Mouse (Mus musculus): ENCODE measurements around the gene Taf1a. TPM values are rescaled to one million over a fixed set of nuclear protein-coding genes. Genes with fewer than 3 reads are reported as not detected.
A peak's percentile ranks its signal among the peaks of the same experiment; 100 is the strongest.
"Not testable (repeated sequence)": the region's sequence is repeated elsewhere in the genome, so short reads cannot be mapped to it uniquely, and the experiment has no call there.

Taf1a gene
- total RNA-seq (2021) = 10 to 100 TPM; 18.2 to 20.7 TPM
- long read RNA-seq, experiment 1, partial matches to known transcripts = 0 of 1 reads
- long read RNA-seq, experiment 1, other reads (novel, unspliced or antisense) = 1 of 1 reads
- long read RNA-seq, experiment 2 = 0 reads

DNA sequence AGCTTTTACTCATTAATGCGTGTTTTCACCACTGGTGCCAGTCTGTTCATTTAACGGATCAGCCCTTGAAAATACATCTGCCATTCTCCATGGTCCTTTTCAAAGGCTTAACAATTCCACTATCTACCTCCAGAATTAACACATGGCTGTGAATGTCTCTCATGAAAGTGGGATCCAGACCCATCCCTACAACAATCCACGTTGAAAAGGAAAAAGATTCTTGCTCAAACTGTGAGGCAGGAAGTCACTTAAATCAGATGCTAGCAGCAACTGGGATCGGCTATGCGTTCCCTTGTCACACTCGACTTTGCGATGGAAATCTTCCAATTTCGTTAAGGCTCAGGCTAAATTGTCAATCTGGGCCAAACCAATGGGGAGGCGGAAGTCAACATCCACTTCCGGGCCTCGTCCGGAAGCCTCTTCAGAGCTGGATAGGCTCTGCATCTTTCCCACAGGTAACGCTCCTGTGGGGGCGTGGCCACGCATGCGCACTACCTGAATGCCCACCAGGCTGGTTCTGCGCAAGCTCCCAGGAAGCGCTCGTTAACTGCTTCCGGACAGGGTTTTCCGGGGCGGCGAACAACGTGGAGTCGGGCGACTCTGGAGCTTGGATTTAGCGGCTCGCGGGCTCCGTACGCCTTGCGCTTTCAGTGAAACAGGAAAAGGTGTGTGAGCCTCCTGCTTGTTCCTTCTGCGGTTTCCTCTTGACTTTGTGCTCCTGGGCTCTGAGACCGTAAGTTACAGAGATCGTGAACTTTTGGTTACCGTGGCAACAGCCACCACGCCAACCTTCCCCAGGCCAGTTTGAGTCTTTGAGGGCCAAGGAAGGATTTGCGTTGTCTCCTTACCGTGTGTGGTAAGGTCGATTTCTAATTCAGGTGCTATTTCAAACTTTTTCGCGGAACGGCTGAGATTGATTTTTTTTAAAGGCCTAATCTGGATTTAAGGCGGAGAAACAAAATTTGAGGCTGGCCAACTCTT lies at the start of gene Taf1a:
Gene Taf1a (plus strand): TSS at position 556 of the 981 bp plus-strand sequence.
- peak; percentile 90 to 93 for DNase-seq (ENCODE audit: low spot score in 2 of 2)

GRCm38 (mm10) chr1:183342902-183343301 lies 45.9 kb upstream of the Taf1a start:
- DNase-seq (ENCODE audit: low spot score in 2 of 2) = not testable (repeated sequence)

DNA sequence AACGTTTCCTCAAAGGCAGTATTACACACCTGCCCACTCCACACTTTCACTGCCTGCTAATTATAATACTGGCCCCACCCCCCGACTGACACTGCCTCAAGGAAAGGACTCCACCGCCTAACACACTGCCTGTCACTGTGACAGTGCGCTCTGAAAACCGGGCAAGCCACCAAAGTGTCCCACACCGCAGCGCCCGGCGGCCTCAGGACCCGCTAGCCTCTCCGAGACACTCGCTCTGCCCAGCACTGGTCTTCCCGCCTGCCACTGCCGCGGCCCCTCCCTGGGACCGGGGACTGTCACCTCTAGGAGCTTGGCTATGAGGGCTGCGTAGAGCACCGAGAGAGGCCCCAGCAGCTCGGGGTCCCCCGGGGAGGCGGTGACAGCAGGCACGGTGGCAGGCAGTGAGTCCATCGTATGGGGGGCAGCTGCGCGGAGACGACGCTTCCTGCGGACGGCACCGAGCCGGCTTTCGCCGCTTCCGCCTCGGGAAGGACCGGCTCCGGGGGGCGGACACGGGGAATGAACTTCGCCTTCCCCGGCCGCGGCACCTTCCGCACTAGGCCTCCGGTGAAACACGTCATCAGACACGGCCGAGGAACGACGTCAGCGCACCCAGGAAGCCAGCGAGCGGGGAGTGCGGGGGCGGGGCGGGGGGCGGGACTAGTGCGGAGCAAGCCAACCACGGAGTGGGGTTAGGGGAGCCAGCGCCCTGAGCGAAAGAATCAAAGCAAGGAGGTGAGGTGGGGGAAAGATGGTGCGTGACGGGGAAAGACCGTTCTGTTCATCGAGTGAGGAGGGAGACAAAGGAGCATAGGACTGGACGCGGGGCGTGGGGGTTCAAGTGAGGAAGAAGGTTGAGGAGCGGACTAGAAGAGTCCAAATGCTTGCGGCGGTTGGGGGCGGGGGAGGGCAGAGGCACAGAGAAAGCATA lies 43.6 kb upstream of the Taf1a start:
- DNase-seq (ENCODE audit: low spot score in 2 of 2) = peak; percentile 90 to 93

DNA sequence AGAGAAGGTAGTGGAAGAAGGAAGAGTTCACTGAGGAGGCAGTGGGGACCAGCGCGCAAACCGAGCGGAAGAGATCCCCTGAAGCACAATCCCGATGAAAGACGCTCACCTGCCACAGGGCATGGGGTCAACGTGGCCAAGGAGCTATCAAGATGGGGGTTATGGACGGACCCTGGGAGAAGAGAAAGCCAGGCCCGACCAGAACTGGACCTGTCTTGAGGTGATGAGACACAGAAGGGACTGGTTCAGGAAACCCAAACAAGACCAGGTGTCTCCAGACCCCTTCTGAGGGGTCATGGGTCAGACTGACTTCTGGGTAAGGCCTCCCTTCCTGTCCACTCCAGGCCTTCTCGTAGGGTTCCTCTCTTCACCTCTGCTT lies 43.0 kb upstream of the Taf1a start:
- DNase-seq (ENCODE audit: low spot score in 2 of 2) = no peak

DNA sequence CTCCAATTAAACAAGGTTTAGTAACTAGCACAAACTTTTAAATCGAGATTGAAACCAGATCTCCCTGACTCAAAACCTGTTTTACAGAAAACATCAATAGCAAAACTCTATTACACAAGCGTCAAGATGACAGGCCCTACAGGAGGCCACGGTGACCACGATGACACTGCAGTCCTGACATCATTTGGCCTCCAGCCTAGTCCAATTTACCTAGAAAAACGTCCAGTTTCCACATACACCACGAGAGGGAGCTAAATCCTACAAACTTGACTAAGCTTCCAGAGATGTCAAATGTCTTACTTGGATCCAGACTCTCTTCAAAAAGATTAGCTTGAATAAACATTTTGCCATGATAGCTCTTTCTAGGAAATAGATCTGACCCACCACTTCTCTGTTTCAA lies 38.9 kb upstream of the Taf1a start:
- DNase-seq (ENCODE audit: low spot score in 2 of 2) = peak; percentile 35 to 40

- DNase-seq (ENCODE audit: low spot score in 2 of 2) = no peak
Measured at GRCm38 (mm10) chr1:183358901-183359300, 29.9 kb upstream of the Taf1a start.

- DNase-seq (ENCODE audit: low spot score in 2 of 2) = no peak
Measured at GRCm38 (mm10) chr1:183362301-183362700, 26.5 kb upstream of the Taf1a start.

- DNase-seq (ENCODE audit: low spot score in 2 of 2) = no peak
Measured at GRCm38 (mm10) chr1:183362729-183363576, 25.8 kb upstream of the Taf1a start.

DNA sequence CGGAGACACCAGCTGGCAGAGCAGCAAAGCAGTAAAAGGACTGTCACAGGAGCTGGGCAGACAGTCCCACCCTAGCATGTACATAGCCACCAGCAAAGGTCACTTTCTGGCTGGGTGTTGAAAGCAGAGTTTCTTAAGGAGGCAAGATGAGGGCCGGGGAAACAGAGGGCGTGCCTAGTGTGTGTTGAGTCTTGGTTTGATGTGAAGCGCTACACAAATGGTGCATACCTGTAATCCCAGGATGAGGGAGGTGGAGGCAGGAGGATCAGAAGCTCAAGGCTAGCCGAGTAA lies 25.3 kb upstream of the Taf1a start:
- DNase-seq (ENCODE audit: low spot score in 2 of 2) = no peak

GRCm38 (mm10) chr1:183366361-183366760 lies 22.4 kb upstream of the Taf1a start:
- no peak for DNase-seq (ENCODE audit: low spot score in 2 of 2)

DNA sequence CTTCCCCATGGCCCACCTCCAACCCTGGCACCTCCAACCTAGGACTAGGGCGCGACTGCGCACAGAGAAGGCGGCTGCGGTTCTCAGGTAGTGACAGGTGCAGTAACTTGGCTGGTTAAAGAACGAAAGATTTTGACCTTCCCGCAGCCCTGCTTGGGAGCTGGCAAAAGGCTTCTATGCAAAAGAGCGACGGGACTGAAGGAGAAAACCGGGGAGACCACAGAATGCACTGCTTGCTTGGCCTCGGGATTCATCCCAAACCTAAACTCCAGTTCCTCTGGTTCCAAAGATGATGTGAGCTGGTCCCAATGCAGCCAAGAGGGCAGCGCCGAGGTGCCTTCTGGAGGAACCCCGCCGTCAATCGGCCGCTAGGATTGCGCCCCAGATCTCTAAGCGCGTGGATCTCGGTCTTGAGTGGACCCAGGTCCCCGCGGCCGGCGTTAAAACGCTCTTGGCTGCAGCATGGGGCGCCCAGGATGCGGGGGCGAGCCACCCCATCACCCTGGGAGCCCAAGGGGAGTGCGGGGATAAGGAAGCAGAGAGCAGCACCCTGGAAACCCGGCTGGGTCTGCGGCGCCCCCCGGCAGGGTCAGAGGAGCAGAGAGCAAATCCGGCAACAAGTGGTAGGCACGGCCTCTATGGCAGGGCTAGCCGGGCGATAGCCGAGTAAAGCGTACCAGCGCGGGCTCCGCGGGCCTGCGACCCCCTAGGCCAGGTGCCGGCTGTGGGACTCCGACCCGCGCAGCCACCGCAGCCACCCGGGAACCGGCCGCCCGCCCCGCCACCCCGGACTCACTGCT lies 20.0 kb upstream of the Taf1a start:
- DNase-seq (ENCODE audit: low spot score in 2 of 2) = peak; percentile 28 to 33

DNA sequence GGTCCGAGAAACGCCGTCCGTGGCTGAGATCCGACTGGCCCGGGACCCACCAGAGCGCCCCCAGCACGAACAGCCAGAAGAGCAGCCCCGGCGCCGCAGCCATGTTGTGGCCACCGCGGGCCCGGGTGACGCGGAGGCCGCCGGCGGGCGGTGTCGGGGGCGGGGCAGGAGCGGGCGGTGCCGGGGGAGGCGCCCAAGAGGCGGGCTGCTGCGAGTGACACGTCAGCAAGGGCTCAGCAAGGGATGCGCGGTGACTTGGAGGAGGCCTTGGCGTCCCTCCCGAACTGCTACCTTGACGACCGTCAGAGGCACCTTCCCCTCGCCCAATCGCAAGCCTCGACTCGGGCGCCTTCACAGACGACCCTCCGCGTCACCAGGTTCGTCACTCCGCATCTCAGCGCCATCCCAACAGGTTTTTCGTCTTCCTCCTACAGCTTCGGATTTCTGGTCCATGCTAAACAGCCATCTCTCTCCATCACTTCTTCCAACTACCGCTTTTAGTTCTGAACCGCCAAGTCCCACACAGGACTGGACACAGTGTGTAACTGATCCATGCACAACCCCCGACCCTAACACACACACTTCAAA lies 19.3 kb upstream of the Taf1a start, which contains the start of gene Mia3:
Gene Mia3 (minus strand): TSS at position 127 of the 588 bp plus-strand sequence.
- peak; percentile 97 to 98 for DNase-seq (ENCODE audit: low spot score in 2 of 2)

GRCm38 (mm10) chr1:183374728-183375127 lies 14.1 kb upstream of the Taf1a start:
- DNase-seq (ENCODE audit: low spot score in 2 of 2) = no peak

DNA sequence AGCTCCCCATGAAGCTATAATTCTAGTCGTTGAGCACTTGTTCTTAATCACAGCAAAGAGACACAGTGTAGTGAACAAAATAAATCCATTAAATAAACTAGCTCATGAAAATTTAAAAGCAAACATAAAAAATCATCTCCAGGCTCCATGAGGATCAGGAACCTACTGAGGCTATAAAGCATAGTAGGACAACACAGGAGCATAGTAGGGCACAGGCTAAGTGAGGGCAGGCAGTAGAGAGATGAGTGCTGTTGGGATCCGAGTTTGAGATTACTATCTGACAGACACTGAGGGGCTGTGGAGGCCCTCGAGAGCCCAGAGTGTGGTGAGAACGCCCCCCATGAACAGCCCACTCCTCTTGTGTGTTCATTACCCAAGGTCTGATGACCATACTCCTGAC lies 11.7 kb upstream of the Taf1a start:
- no peak for DNase-seq (ENCODE audit: low spot score in 2 of 2)

DNA sequence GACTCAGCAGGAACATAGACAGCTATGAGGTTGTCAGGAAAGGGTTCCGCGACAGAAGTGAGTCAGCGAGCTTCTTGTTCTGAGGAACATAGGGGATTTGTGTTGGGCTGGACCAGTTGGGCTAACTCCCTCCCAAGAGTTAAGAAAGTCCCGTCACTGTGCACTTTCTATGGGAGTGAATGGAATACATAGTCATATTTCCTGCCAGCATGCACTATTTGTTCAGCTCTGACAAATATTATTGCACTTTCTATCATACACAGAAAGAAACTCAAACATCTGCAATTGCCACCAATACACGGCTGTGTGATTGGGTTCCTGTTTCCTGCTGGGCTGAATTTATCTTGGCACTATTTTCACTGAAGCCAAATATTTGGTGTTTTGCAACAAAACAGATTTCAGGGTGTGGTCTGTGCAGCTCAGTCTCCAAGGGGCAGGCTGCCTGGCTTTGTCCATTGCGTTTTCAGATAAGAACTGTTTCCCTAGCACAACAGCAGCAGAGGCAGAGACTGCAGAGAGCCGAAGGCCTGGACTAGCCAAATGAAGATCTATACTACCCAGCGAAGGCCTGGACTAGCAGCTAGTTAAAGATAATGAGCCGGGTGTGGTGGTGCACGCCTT lies 10.3 kb upstream of the Taf1a start:
- DNase-seq (ENCODE audit: low spot score in 2 of 2) = no peak

GRCm38 (mm10) chr1:183379376-183379775 lies 9.4 kb upstream of the Taf1a start:
- DNase-seq (ENCODE audit: low spot score in 2 of 2) = not testable (repeated sequence)

- no peak for DNase-seq (ENCODE audit: low spot score in 2 of 2)
Measured at GRCm38 (mm10) chr1:183381816-183382215, 7.0 kb upstream of the Taf1a start.

DNA sequence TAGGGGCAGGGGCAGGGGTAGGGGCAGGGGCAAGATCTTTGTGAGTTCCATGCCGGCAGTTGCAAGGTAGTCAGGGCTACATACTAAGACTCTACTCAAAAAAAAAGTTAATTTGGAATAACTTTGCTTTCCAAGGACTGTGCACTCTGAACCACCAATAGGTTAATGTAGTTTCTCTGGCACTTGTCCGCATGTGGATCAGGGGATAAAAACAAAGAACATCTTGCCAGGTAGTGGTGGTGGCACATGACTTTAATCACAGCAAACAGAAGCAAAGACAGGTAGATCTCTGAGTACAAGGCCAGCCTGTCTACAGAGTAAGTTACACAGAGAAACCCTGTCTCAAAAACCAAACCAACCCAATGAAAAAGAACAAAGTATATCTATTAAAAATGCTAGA lies 6.2 kb upstream of the Taf1a start:
- no peak for DNase-seq (ENCODE audit: low spot score in 2 of 2)

DNA sequence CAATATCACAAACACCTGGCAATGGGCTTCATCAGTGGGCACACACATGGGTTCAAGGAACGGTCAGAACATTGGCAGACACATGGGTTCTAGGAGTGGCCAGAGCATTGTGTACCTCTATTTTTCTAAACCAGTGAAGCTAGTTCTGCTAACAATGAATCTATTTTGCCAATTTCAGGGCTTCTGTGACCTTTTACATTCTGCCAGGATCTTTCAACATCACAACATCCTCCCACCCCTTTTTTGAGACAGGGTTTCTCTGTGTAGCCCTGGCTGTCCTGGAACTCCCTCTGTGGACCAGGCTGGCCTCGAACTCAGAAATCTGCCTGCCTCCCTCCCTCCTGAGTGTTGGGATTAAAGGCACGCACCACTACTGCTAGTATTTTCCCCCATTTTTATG lies 1.4 kb upstream of the Taf1a start:
- not testable (repeated sequence) for DNase-seq (ENCODE audit: low spot score in 2 of 2)

Data from left cerebral cortex, adult 18-20 months (tissue).